Mouse (Mus musculus) embryonic facial prominence, embryonic 11.5 days (tissue): Measurements from ENCODE around the gene Upf1. TPM values are rescaled to one million over a fixed set of nuclear protein-coding genes. Genes with fewer than 3 reads are reported as not detected.

Source experiments
- ATAC-seq: fragments of 200-750 bp; cut with Nextera tagmentation; replicated peaks from 2 replicates; pipeline ENCODE4 v1.8.0; 2017; ENCODE audit warnings: low read depth; ENCODE audit not compliant: insufficient number of reproducible peaks, low FRiP score, low TSS enrichment
- DNase-seq: peaks from one replicate; pipeline ENCODE4 v3.0.0-alpha.2; 2015; ENCODE audit warnings: low spot score
- H3K27ac ChIP-seq: fragments of 300-500 bp; sonication (generic); replicated peaks from 2 replicates; pipeline ENCODE4 v1.5.1; 2014; ENCODE audit warnings: mild to moderate bottlenecking, low read depth, low read length, control low read depth
- H3K27me3 ChIP-seq: fragments of 300-500 bp; sonication (generic); 2 replicates; pipeline ENCODE4 v1.6.1; 2014; ENCODE audit warnings: mild to moderate bottlenecking, low read length, moderate library complexity, mixed read lengths; ENCODE audit not compliant: control insufficient read depth, insufficient read depth
- H3K36me3 ChIP-seq: fragments of 300-500 bp; sonication (generic); replicated peaks from 2 replicates; pipeline ENCODE4 v1.6.1; 2014; ENCODE audit warnings: low read depth, mild to moderate bottlenecking, low read length, moderate library complexity, mixed read lengths; ENCODE audit not compliant: control insufficient read depth, insufficient read depth
- H3K4me1 ChIP-seq: fragments of 300-500 bp; sonication (generic); 2 replicates; pipeline ENCODE4 v1.6.1; 2014; ENCODE audit warnings: low read length, mixed read lengths; ENCODE audit not compliant: control insufficient read depth, insufficient read depth
- H3K4me2 ChIP-seq: fragments of 300-500 bp; sonication (generic); 2 replicates; pipeline ENCODE4 v1.6.1; 2014; ENCODE audit warnings: low read depth, mild to moderate bottlenecking, control low read depth, low read length, moderate library complexity
- H3K4me3 ChIP-seq: fragments of 300-500 bp; sonication (generic); 2 replicates; pipeline ENCODE4 v1.5.1; 2014; ENCODE audit warnings: low read depth, low read length, control low read depth
- H3K9ac ChIP-seq: fragments of 300-500 bp; sonication (generic); replicated peaks from 2 replicates; pipeline ENCODE4 v1.6.1; 2014; ENCODE audit warnings: mild to moderate bottlenecking, control low read depth, low read length
- H3K9me3 ChIP-seq: fragments of 300-500 bp; sonication (generic); replicated peaks from 2 replicates; pipeline ENCODE4 v1.6.1; 2016; ENCODE audit warnings: mild to moderate bottlenecking, low read length, inconsistent platforms, mixed read lengths; ENCODE audit not compliant: control insufficient read depth
- WGBS: fragments of 180-500 bp; shearing (Covaris S2); extraction: QIAGEN DNeasy Blood & Tissue Kit; methylation state at CpG from one replicate; pipeline ENCODE4 v1.1.7; 2014; 5-methylcytosine and 5-hydroxymethylcytosine counted together
- polyA plus RNA-seq: library from polyadenylated mRNA; unstranded; fragments of >200 nt; fragmentation: Nextera tagmentation; extraction: Ambion mirVana; gene quantifications from 2 replicates; pipeline ENCODE4 v1.2.1, GENCODE M21; 2014

Gene Upf1
- polyA plus RNA-seq, 1 experiment from 2014 or later, result 21.0 TPM

DNA sequence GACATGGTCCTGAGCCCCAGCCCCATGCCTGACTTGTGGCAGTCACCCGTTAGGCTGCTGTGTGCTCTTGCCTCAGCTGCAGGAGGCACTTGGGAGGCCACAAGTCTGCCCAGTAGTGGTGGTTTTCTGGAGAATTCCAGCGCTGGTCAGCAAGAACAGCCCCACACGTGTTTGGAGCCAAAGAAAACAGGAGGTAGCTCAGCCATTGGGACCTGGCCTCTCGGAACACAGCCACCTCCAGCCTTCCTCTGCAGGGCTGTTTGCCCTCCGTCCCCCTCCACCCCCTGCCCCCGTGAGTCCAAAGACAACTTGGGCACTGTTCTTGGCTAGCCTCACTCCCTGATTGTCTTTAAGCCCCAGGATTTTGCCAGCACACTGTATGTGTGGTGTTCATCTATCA, 18.9 kb upstream of the Upf1 start:
- no peaks in the 10 kb centered on the region for H3K9me3 ChIP-seq
- H3K36me3 ChIP-seq, result no peaks in the 10 kb centered on the region
- H3K27me3 ChIP-seq, result peaks cover 53% of the 10 kb centered on the region
- no peak overlapping the region for H3K9ac ChIP-seq
- no peak for ATAC-seq
- peaks cover 6% of the 10 kb centered on the region for H3K4me1 ChIP-seq
- DNase-seq, result no peak
- H3K4me3 ChIP-seq, result no peak overlapping the region
- WGBS, result 32% methylated on average over 6 of the region's 6 CpGs
- H3K27ac ChIP-seq, result no peak overlapping the region
- H3K4me2 ChIP-seq, result no peak overlapping the region

DNA sequence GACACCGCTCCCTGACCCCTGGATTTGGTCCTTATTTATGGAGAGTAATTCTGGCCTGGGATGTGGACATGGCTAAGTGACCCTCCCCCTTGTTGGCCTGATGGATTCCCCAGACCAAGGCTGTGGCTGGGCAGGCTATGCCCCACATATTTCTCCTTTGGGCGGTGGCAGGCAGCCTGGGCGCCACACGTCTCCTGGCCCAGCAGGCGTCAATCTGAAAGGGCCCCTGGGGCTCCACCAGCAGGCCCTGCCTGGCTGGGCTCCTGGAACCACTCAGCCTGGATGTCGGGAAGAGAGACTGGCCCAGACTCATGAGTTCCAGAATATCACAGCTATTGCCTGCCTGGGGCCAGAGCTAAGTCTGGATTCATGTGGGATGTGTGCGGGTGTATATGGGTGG, 17.4 kb upstream of the Upf1 start:
- Histone ChIP-seq H3K36me3 (no peaks in the 10 kb centered on the region), H3K4me3 (no peak overlapping the region), H3K4me2 (no peak overlapping the region), H3K27me3 (peaks cover 38% of the 10 kb centered on the region), H3K27ac (no peak overlapping the region), H3K9ac (no peak overlapping the region), H3K4me1 (peaks cover 6% of the 10 kb centered on the region), H3K9me3 (no peaks in the 10 kb centered on the region)
- no peak for ATAC-seq
- DNase-seq, result no peak
- 74% methylated on average over 7 of the region's 7 CpGs for WGBS

DNA sequence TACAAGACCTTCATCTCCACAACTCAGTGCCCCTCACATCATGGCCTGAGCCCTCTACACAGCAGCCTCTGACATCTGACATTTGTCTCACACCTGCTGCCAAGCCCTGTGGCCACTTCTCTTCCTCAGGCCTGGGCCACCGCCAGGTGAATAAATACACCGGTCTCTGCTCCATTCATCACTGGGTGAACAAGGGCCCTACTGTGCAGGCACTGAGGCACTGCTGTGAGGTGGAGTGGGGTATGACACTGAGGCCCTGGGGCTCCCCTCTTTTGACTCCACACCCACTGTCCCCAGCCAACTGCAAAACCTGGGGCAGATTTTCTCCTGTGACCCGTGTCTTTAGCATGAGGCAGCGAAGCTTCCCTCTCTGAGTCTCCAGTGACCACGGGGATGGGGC, 13.5 kb upstream of the Upf1 start:
- Histone ChIP-seq H3K27me3 (0 out of 2 replicates have a peak, but pooled peaks cover under 1% of the 10 kb centered on the region), H3K9me3 (no peaks in the 10 kb centered on the region), H3K36me3 (no peaks in the 10 kb centered on the region), H3K4me3 (no peak overlapping the region), H3K27ac (no peak overlapping the region), H3K4me2 (no peak overlapping the region), H3K9ac (no peak overlapping the region), H3K4me1 (no peaks in the 10 kb centered on the region; the same call in 1 of the 2 replicates)
- DNase-seq, result no peak
- no peak for ATAC-seq
- WGBS, result 58% methylated on average over 5 of the region's 5 CpGs

DNA sequence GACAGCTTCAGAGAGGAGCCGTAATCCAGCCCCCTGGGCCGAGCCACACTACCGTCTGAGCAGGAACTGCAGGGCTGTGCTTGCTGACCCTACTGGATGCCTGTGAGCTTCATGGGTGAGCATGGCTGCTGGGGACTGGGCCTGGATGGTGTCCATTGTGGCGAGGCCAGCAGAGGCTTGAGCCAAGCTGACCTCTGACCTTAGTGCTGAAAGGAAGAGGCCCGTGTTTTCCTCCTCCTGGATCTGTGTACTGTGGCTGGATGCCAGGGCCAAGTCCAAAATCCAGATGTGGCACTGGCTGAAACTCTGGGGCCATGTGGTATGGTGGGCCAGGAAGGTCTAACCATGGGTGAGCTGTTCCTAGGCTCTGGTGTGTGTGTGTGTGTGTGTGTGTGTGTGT, 11.0 kb upstream of the Upf1 start:
- DNase-seq (no peak), ATAC-seq (no peak; the same call in 1 of the 2 replicates)
- Histone ChIP-seq H3K4me3 (no peak overlapping the region), H3K4me2 (no peak overlapping the region), H3K9me3 (no peaks in the 10 kb centered on the region), H3K27ac (no peak overlapping the region), H3K9ac (no peak overlapping the region), H3K36me3 (no peaks in the 10 kb centered on the region), H3K4me1 (no peaks in the 10 kb centered on the region; the same call in 1 of the 2 replicates), H3K27me3 (no peaks in the 10 kb centered on the region)
- WGBS, result 24% methylated on average over 5 of the region's 5 CpGs

DNA sequence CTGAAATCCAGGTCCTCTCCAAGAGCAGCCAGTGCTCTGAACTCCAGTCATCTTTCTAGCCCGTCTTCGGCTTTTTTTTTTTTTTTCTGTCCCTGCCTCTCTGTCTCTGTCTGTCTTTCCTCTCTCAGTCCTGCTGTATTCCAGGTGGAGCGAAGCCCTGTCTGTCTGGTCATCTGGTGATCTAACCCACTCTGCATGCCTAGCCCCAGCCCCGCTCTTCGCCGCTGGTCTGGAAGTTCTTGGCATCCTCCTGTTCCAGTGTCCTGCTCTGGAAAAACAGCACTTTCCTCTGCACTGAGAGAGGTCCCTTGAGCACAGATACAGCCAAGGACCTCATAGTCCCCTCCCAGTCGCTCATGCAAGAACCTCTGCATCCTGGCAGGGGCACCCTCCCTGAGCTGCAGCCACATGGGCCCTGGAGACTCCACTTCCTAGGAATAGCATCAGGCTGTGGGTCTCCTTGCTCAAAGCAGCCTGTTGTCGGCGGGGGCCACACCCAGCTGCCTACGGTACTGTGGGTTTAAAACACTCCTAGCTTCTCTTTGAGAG, 8.5 kb upstream of the Upf1 start:
- H3K4me3 ChIP-seq, result no peak overlapping the region
- no peak overlapping the region for H3K27ac ChIP-seq
- WGBS, result 81% methylated on average over 10 of the region's 10 CpGs
- DNase-seq, result no peak
- no peaks in the 10 kb centered on the region for H3K9me3 ChIP-seq
- no peaks in the 10 kb centered on the region for H3K36me3 ChIP-seq
- H3K27me3 ChIP-seq, result no peaks in the 10 kb centered on the region
- no peak for ATAC-seq
- H3K4me1 ChIP-seq, result no peaks in the 10 kb centered on the region; the same call in 1 of the 2 replicates
- H3K4me2 ChIP-seq, result no peak overlapping the region
- H3K9ac ChIP-seq, result no peak overlapping the region

DNA sequence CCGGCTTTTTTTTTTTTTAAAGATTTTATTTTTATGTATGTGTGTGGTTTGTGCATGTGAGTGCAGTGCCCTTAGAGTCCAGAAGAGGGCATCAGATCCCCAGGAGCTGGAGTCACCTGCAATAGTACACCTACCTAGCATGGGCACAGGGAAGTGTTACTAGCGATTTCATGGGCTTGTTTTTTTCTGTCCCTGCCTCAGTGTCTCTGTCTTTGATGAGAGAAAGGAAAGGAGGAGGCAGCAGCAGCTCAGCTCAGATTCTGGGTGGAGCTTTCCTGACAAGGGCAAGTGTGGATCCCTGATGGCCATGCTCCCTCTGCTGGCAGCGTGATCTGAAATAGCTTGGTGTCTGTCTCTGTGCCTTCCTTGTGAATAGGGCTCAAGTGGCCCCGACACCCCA, 7.7 kb upstream of the Upf1 start:
- Histone ChIP-seq H3K4me1 (no peaks in the 10 kb centered on the region; the same call in 1 of the 2 replicates), H3K9me3 (no peaks in the 10 kb centered on the region), H3K9ac (no peak overlapping the region), H3K27ac (no peak overlapping the region), H3K4me2 (no peak overlapping the region), H3K36me3 (no peaks in the 10 kb centered on the region), H3K27me3 (no peaks in the 10 kb centered on the region), H3K4me3 (no peak overlapping the region)
- WGBS, result 56% methylated on average over 4 of the region's 4 CpGs
- ATAC-seq, result no peak
- peak; percentile 36 for DNase-seq

DNA sequence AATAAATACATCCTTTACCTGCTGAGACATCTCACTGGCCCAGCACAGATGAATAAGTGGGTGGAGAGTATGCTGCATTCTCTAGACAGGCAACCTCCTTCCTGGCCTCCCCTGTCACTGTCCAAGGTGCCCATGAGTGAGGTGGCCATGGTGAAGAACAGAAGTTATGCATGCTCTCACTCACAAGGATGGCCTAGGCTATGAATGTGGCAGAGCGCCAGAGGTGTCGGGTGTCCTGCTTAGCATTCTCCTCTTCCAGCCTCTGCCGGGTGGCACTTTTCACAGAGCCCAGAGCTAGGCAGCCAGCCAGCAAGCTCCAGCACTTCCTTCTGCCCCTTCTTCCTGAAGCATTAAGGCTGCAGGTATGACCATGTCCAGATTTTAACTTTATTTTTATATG, 6.3 kb upstream of the Upf1 start:
- no peak overlapping the region for H3K4me3 ChIP-seq

DNA sequence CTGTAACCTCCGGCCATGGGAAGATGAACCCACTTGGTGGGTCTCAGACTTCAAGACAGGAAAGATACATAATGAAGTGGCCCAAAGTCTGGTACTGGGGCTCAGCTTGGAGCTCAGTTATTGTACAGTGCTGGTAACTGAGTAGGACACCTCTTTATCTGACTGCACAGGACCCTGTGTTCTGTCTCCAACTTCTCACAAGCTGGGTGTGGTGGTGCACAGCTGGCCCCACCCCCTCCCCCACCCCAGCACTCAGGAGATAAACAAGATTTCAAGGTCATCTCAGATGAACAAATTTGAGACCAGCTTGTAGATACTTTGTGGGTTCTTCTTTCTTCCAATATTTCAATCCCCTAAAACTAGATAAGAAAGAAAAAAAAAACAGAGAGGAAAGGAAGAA, 3.0 kb upstream of the Upf1 start:
- Histone ChIP-seq H3K9ac (no peak overlapping the region), H3K27ac (no peak overlapping the region), H3K9me3 (no peaks in the 10 kb centered on the region), H3K27me3 (no peaks in the 10 kb centered on the region), H3K4me2 (no peak overlapping the region), H3K4me1 (peaks cover 8% of the 10 kb centered on the region), H3K36me3 (no peaks in the 10 kb centered on the region), H3K4me3 (no peak overlapping the region)
- 82% methylated on average over 1 of the region's 1 CpGs for WGBS
- DNase-seq (no peak), ATAC-seq (no peak)

More for the DNA sequence above, 6.3 kb upstream of the Upf1 start:
- Histone ChIP-seq H3K9ac (no peak overlapping the region), H3K27me3 (no peaks in the 10 kb centered on the region), H3K9me3 (no peaks in the 10 kb centered on the region), H3K27ac (no peak overlapping the region), H3K4me2 (no peak overlapping the region), H3K36me3 (no peaks in the 10 kb centered on the region), H3K4me1 (no peaks in the 10 kb centered on the region; the same call in 1 of the 2 replicates)
- DNase-seq (peak; percentile 22), ATAC-seq (no peak)
- WGBS, result 48% methylated on average over 3 of the region's 3 CpGs
